Mouse (Mus musculus) brain, embryonic 14.5 days (tissue): ENCODE measurements around the gene Sugct.

Experiments used
- CTCF ChIP-seq: fragments of 200-500 bp; IDR thresholded peaks from 2 replicates; pipeline ENCODE4 v1.5.1; 2012; ENCODE audit warnings: inconsistent platforms, mild to moderate bottlenecking, moderate library complexity, borderline replicate concordance; ENCODE audit not compliant: insufficient read depth, insufficient read length; ENCODE audit errors: extremely low read depth
- POLR2A ChIP-seq: fragments of 200-500 bp; IDR thresholded peaks from 2 replicates; pipeline ENCODE4 v1.6.1; 2012; ENCODE audit warnings: mild to moderate bottlenecking, inconsistent platforms, borderline replicate concordance; ENCODE audit not compliant: poor library complexity, insufficient read depth, insufficient read length, severe bottlenecking; ENCODE audit errors: extremely low read depth

DNA sequence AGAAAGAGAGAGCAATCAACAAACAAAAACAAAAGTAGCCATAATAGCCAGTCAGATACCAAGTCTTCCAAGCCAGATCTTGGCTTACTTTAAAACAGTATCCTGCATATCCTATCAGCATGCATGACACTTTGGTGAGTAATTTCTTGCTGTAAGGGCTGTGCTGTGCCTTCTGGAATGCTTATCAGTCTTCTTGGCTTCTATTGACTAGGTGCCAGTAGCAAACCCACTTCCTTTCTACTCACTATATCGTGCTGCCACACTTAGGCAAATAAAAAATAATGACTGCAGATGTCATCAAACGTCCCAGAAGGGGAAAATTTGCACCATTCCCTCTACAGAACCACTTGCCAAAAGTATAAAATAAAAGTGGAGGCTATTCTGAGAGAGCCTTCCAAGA is 848.1 kb downstream of the Sugct start:
- TF ChIP-seq CTCF (no peak), POLR2A (no peak)
